Mouse (Mus musculus) liver, embryonic 15.5 days (tissue): Measurements from ENCODE around the gene Acads. TPM values are rescaled to one million over a fixed set of nuclear protein-coding genes. Genes with fewer than 3 reads are reported as not detected.
A peak's percentile ranks its signal among the peaks of the same experiment; 100 is the strongest.
"Not testable (repeated sequence)": the region's sequence is repeated elsewhere in the genome, so short reads cannot be mapped to it uniquely, and the experiment has no call there.

Experiments
- ATAC-seq: fragments of 200-750 bp; cut with Nextera tagmentation; 2 replicates; pipeline ENCODE4 v1.8.0; 2017; ENCODE audit warnings: moderate number of reproducible peaks, mild to moderate bottlenecking, moderate library complexity; ENCODE audit not compliant: insufficient read depth
- H3K27ac ChIP-seq: fragments of 300-500 bp; sonication (generic); replicated peaks from 2 replicates; pipeline ENCODE4 v1.5.1; 2015; ENCODE audit warnings: mild to moderate bottlenecking, inconsistent platforms
- H3K27me3 ChIP-seq: fragments of 300-500 bp; sonication (generic); 2 replicates; pipeline ENCODE4 v1.6.1; 2015; ENCODE audit warnings: mild to moderate bottlenecking, inconsistent platforms
- H3K36me3 ChIP-seq: fragments of 300-500 bp; sonication (generic); replicated peaks from 2 replicates; pipeline ENCODE4 v1.6.1; 2015; ENCODE audit warnings: moderate library complexity, mild to moderate bottlenecking, inconsistent platforms
- H3K4me1 ChIP-seq: fragments of 300-500 bp; sonication (generic); replicated peaks from 2 replicates; pipeline ENCODE4 v1.6.1; 2015; ENCODE audit warnings: inconsistent platforms
- H3K4me2 ChIP-seq: fragments of 300-500 bp; sonication (generic); 2 replicates; pipeline ENCODE4 v1.6.1; 2015; ENCODE audit warnings: moderate library complexity, mild to moderate bottlenecking, inconsistent platforms
- H3K4me3 ChIP-seq: fragments of 300-500 bp; sonication (generic); replicated peaks from 2 replicates; pipeline ENCODE4 v1.5.1; 2015; ENCODE audit warnings: mild to moderate bottlenecking, inconsistent platforms
- H3K9ac ChIP-seq: fragments of 300-500 bp; sonication (generic); 2 replicates; pipeline ENCODE4 v1.6.1; 2015; ENCODE audit warnings: moderate library complexity, mild to moderate bottlenecking, inconsistent platforms
- H3K9me3 ChIP-seq: fragments of 300-500 bp; sonication (generic); replicated peaks from 2 replicates; pipeline ENCODE4 v1.6.1; 2016; ENCODE audit warnings: inconsistent platforms
- WGBS: fragments of 180-500 bp; shearing (Covaris S2); methylation state at CpG from one replicate; pipeline ENCODE4 v1.1.7; 2015; ENCODE audit warnings: mixed read lengths; ENCODE audit not compliant: insufficient replicate concordance; 5-methylcytosine and 5-hydroxymethylcytosine counted together
- polyA plus RNA-seq: library from polyadenylated mRNA; unstranded; fragments of >200 nt; fragmentation: Nextera tagmentation; extraction: Ambion mirVana; gene quantifications from 2 replicates; pipeline ENCODE4 v1.2.1, GENCODE M21; 2015

The Acads gene
- polyA plus RNA-seq = 49.8 and 53.6 TPM in 2 replicates

- Histone ChIP-seq H3K4me3 (peak within 1 kb of the TSS; percentile 76), H3K36me3 (peaks cover 15% of the 10 kb centered on the region), H3K9ac (peak within 1 kb of the TSS; percentile 79), H3K27ac (peak within 1 kb of the TSS; percentile 65), H3K27me3 (no peaks in the 10 kb centered on the region), H3K4me1 (peaks cover 31% of the 10 kb centered on the region), H3K9me3 (no peaks in the 10 kb centered on the region), H3K4me2 (peak within 1 kb of the TSS; percentile 96)
- WGBS = 1% methylated on average over 39 of the region's 39 CpGs
- peak; percentile 89 for ATAC-seq
Measured at GRCm38 (mm10) chr5:115118961-115119570, at the start of gene Acads. Gene Acads, minus strand, starts transcription at chr5:115119346.

GRCm38 (mm10) chr5:115167396-115167795 lies 48.2 kb upstream of the Acads start:
- H3K36me3 ChIP-seq = no peaks in the 10 kb centered on the region
- 26% methylated on average over 6 of the region's 6 CpGs for WGBS
- H3K4me2 ChIP-seq = no peak overlapping the region
- no peak overlapping the region for H3K9ac ChIP-seq
- no peak overlapping the region for H3K4me3 ChIP-seq
- H3K4me1 ChIP-seq = peaks cover 13% of the 10 kb centered on the region
- H3K9me3 ChIP-seq = no peaks in the 10 kb centered on the region
- no peaks in the 10 kb centered on the region for H3K27me3 ChIP-seq
- ATAC-seq = no peak; the same call in 1 of the 2 replicates
- no peak overlapping the region for H3K27ac ChIP-seq

GRCm38 (mm10) chr5:115166815-115167194 lies 47.7 kb upstream of the Acads start:
- no peak overlapping the region for H3K27ac ChIP-seq
- 64% methylated on average over 7 of the region's 7 CpGs for WGBS
- ATAC-seq = no peak

GRCm38 (mm10) chr5:115165895-115166814 lies 47.0 kb upstream of the Acads start:
- Histone ChIP-seq H3K9ac (no peak overlapping the region), H3K27ac (no peak overlapping the region), H3K4me1 (peaks cover 18% of the 10 kb centered on the region), H3K4me2 (no peak overlapping the region), H3K9me3 (no peaks in the 10 kb centered on the region), H3K4me3 (no peak overlapping the region), H3K27me3 (no peaks in the 10 kb centered on the region), H3K36me3 (no peaks in the 10 kb centered on the region)
- ATAC-seq = no peak
- WGBS = 49% methylated on average over 11 of the region's 11 CpGs

More at GRCm38 (mm10) chr5:115166815-115167194, 47.7 kb upstream of the Acads start:
- Histone ChIP-seq H3K9me3 (no peaks in the 10 kb centered on the region), H3K4me1 (peaks cover 13% of the 10 kb centered on the region), H3K27me3 (no peaks in the 10 kb centered on the region), H3K4me3 (no peak overlapping the region), H3K4me2 (no peak overlapping the region), H3K36me3 (no peaks in the 10 kb centered on the region), H3K9ac (no peak overlapping the region)

GRCm38 (mm10) chr5:115165351-115165750 lies 46.2 kb upstream of the Acads start:
- Histone ChIP-seq H3K27ac (no peak overlapping the region), H3K9me3 (no peaks in the 10 kb centered on the region), H3K36me3 (no peaks in the 10 kb centered on the region), H3K4me3 (no peak overlapping the region), H3K9ac (no peak overlapping the region), H3K4me1 (peaks cover 26% of the 10 kb centered on the region), H3K4me2 (no peak overlapping the region), H3K27me3 (no peaks in the 10 kb centered on the region)
- no peak for ATAC-seq
- 54% methylated on average over 9 of the region's 9 CpGs for WGBS

DNA sequence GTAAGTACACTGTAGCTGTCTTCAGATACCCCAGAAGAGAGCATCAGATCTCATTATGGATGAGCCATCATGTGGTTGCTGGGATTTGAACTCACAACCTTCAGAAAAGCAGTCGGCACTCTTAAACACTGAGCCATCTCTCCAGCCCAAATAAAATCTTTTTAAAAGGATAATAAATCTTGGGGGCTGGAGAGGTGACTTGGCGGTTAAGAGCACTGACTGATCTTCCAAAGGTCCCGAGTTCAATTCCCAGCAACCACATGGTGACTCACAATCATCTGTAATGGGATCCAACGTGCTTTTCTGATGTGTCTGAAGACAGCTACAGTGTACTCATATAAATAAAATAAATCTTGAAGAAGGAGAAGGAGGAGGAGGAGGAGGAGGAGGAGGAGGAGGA lies 45.3 kb upstream of the Acads start:
- peaks cover 35% of the 10 kb centered on the region for H3K4me1 ChIP-seq
- H3K4me2 ChIP-seq, H3K9me3 ChIP-seq, H3K36me3 ChIP-seq, H3K4me3 ChIP-seq, ATAC-seq, H3K9ac ChIP-seq, H3K27me3 ChIP-seq, H3K27ac ChIP-seq: not testable (repeated sequence)
- WGBS = 61% methylated on average over 4 of the region's 4 CpGs

DNA sequence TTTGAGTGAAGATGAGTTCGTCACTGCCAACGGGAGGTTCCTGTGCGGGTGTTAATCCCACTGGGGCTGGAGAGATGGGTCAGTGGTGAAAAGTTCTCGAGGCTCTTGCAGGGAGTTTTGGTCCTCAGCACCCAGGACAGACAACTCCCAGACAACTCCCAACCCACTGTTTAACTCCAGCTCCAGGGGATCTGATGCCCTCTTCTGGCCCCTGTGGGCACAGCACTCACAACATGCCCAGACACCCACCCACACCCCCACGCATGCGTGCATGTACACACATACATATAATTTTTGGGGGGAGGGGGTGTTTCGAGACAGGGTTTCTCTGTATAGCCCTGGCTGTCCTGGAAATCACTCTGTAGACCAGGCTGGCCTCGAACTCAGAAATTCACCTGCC lies 44.4 kb upstream of the Acads start:
- ATAC-seq = no peak
- H3K36me3 ChIP-seq = no peaks in the 10 kb centered on the region
- WGBS = 49% methylated on average over 8 of the region's 8 CpGs
- H3K27ac ChIP-seq = no peak overlapping the region
- H3K4me2 ChIP-seq = no peak overlapping the region
- H3K4me1 ChIP-seq = peaks cover 42% of the 10 kb centered on the region
- no peak overlapping the region for H3K4me3 ChIP-seq
- no peaks in the 10 kb centered on the region for H3K27me3 ChIP-seq
- no peaks in the 10 kb centered on the region for H3K9me3 ChIP-seq
- H3K9ac ChIP-seq = no peak overlapping the region

DNA sequence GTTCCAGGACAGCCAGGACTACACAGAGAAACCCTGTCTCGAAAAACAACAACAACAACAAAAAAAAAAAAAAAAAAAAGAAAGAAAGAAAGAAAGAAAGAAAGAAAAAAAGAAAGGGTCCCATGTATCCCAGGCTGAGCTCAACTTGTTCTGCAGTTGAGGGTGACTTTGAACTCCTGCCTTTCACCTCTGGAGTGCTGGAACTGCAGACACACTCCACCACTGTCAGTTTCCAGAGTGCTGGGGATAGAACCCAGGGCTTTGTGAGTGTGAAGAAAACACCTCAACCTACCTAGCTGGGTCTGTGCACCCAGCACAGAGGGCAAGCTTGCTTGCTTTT lies 42.8 kb upstream of the Acads start:
- not testable (repeated sequence) for H3K9me3 ChIP-seq, H3K36me3 ChIP-seq, H3K27me3 ChIP-seq, H3K4me3 ChIP-seq, ATAC-seq, H3K4me2 ChIP-seq, H3K9ac ChIP-seq, H3K27ac ChIP-seq
- H3K4me1 ChIP-seq = peaks cover 44% of the 10 kb centered on the region
- 82% methylated on average over 1 of the region's 1 CpGs for WGBS

- Histone ChIP-seq H3K27ac (no peak overlapping the region), H3K4me2 (peak overlapping the region; percentile 15; the same call in 1 of the 2 replicates), H3K9me3 (no peaks in the 10 kb centered on the region), H3K36me3 (no peaks in the 10 kb centered on the region), H3K9ac (peak overlapping the region; percentile 16; the same call in 1 of the 2 replicates), H3K27me3 (no peaks in the 10 kb centered on the region), H3K4me1 (peaks cover 51% of the 10 kb centered on the region), H3K4me3 (no peak overlapping the region)
- WGBS = 22% methylated on average over 13 of the region's 13 CpGs
- ATAC-seq = no peak
Measured at GRCm38 (mm10) chr5:115161064-115161939, 42.2 kb upstream of the Acads start.

DNA sequence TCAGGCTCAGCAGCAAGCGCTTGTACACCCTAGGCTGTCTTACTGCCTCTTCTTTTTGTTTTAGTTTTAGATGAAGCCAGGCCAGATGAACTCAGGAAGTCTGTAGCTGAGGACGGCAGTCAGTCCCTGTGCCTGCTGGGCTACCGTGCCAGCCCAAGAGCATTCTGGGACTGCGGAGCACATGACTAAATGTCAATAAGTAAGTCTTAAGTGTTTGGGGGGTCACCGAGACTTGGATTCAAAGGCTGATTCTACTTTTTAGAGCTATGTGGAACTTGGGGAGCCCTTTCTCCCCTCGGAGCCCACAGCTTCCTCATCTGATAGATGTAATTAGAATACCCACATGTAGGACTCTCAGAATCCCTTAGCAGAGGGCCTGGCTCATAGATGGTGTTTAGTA lies 41.5 kb upstream of the Acads start:
- Histone ChIP-seq H3K4me1 (peaks cover 51% of the 10 kb centered on the region), H3K27me3 (no peaks in the 10 kb centered on the region), H3K4me2 (0 out of 2 replicates have a peak overlapping the region, but pooled peaks have one; percentile 16), H3K9ac (no peak overlapping the region), H3K4me3 (no peak overlapping the region), H3K27ac (no peak overlapping the region), H3K9me3 (no peaks in the 10 kb centered on the region), H3K36me3 (no peaks in the 10 kb centered on the region)
- no peak for ATAC-seq
- WGBS = 44% methylated on average over 6 of the region's 6 CpGs

GRCm38 (mm10) chr5:115159165-115159564 lies 40.0 kb upstream of the Acads start:
- Histone ChIP-seq H3K27me3 (no peaks in the 10 kb centered on the region), H3K36me3 (no peaks in the 10 kb centered on the region), H3K4me2 (peak overlapping the region; percentile 99), H3K9me3 (no peaks in the 10 kb centered on the region), H3K9ac (peak overlapping the region; percentile 65; the same call in 1 of the 2 replicates), H3K27ac (peak overlapping the region; percentile 82), H3K4me1 (peaks cover 66% of the 10 kb centered on the region), H3K4me3 (peak overlapping the region; percentile 89)
- WGBS = 40% methylated on average over 12 of the region's 12 CpGs
- no peak for ATAC-seq
